Mouse (Mus musculus) thymus, postnatal 10 days (tissue): ENCODE data around the gene Whrn.

Experiments
- DNase-seq, 2 experiments: peaks; one replicate each; pipeline ENCODE4 v3.0.0; 2021; ENCODE audit warnings: low spot score in 2 of 2

Gene Whrn

DNA sequence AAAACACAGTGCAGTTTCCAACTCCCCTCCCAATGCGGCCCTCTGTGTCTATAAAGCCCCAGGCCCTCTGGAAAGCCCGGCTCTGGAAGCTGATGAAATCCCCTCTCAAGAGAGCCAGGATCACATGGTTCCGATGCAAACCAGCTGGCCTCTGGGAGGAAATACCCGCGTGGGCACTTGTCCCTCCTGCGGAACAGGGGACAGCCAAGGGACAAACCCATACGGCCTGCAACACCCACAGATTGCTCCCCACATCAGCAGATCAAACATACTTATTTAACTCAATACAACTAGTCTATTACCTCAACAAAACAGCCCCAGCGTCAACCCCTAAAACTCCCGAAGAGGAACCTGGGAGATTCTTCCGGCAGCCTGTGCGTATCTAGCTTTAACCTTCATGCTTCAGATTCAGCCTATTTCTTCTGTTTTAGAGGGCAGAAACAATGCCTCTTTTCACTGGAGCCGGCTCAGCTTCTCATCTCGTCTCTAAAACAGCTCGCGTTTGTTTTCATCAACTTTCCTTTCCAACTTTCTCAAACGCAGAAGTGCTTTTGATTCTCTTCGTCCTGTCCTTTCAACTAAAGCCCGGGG is 86.4 kb downstream of the Whrn start:
- DNase-seq = peak in 1 of 2 experiments; percentile 18

DNA sequence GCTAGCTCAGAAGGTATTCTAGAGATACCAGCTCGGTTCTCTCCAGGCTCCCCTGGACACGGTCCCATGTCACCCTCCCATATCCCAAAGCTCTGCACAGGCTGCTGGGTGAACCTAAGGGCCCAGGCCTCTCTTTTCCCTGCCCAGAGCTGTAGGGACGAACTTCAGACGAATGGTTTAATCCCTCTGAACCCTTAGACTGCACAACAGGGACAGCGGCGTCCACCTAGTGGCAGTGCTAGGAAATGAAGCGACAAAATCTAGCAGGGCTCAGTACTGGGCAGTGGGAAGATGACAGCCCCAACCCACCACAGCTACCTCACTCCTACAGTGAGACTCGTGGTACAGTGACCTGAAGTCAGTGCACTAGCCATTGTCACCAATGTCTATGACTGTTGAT is 87.1 kb downstream of the Whrn start:
- DNase-seq = peak; percentile 50 to 67

DNA sequence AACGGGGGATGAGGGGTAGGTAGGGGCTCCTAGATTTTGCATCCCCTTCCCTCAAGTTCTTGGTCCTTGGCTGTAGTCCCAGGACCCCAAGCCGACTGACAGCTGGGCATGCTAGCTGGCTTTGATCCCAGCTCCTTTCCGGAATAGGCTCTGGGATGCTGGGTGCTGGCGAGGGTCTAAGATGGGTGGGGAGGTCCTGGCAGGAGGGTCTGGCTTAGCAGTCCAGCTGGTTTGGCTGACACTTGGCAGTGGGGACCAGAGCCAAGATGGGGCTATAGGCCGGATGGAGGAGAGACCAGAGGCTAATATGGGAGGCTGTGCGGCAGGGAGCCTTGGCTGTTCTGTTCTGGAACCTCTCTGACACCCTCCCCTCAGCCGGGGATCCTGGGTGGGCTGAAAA is 87.5 kb downstream of the Whrn start:
- DNase-seq = peak in 1 of 2 experiments; percentile 28

DNA sequence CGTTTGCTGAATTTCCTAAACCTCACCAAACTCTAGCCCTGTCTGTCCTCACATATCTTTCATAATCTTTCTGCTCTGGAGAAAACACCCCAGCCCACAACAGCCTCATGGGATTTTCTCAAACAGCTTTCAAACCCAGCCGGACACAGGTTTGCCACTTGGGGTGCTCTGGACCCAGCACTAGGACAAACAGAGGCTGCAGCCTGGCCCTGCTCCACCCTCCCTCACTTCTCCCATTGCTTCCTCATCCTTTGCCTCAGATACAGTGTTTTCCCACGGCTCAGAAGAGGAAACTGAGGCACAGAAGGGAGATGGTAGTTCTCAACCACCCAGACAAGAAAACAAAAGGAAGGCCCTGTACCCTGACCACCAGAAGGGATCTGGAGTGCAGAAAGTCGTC is 90.1 kb downstream of the Whrn start:
- DNase-seq = no peak

DNA sequence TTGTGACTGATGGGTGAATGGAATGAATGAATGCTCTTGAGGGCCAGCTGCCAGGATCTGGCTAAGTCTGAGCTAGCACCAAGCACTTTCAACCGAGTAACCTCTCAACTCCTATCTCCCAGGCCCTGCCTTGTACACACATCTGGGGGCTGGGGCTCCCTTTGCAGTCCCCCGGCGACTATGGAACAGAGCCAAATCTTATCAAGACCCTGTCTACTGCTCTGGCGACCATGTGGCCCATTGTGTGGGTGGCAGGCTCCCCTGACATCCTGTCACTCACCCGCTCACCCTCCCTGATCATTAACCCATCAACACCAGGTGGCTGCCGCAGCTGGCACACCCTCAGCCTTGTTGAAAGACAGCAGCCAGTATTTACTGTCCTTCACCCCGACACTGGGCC is 90.7 kb downstream of the Whrn start:
- DNase-seq = peak; percentile 55 to 68

DNA sequence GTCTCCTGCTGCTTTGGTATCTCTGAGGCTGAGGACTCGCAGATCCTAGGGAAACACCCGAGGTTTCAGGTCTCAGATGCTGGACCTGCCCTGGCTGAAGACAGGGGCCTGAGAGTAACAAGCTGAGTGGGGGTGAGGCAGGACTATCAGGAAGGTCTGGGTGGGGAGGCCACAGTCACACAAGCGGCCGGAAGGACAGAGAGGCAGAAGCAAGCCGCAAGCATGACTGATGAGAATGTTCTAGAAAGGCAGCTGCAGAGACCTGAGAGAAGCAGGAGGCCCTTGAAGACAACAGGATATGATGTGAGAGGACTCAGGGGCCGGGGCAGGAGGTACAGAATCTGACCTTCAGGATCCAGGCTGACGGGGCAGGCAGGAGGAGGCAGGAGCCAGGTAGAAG is 91.6 kb downstream of the Whrn start:
- DNase-seq = peak; percentile 54 to 61

DNA sequence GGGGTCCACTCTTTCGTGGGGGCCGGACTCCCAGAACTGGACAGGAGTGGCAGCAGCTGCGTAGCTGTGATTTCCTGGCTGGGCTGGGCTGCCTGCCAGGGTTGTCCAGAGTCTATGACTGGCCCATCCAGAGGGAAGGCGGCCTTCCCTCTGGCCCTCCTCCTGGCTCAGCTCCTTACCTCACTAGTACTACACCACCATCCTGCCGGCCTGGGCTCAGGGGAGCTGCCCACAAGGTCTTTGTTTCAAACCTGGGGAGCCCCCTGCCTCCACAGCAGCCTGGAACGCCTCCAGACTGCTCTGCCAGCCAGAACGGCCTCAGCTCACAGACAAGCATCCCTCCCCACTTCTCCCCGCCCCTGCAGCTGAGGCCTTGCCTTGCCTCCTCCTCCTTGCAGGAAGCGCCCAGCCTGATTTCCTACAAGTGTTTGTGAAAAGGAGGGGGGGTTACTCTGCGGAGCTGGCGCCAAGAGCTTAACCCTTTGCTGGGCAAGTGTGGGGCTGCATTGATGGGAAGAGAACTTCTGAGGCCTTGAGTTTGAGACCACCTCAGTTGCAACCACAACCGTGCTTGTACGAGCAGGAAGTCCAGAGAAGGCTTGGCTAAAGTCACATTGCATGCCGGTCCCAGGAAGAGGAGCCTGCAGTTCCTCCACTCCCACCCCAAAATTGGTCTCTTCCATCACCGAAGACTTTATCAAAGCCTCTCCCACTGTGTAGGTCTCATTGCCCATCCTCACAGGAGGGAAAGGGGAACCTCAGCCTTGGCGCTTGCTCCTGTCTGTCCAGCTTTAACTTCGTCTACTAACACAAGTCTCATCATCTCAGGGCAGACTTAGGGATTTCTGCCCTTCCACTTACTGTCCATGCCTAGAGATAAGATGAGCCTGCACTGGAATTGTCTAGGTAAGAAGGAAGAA is 92.5 kb downstream of the Whrn start, which contains the start of gene Akna:
TSS of gene Akna (minus strand) at position 315 of the 920 bp plus-strand sequence.
- peak; percentile 84 for DNase-seq

DNA sequence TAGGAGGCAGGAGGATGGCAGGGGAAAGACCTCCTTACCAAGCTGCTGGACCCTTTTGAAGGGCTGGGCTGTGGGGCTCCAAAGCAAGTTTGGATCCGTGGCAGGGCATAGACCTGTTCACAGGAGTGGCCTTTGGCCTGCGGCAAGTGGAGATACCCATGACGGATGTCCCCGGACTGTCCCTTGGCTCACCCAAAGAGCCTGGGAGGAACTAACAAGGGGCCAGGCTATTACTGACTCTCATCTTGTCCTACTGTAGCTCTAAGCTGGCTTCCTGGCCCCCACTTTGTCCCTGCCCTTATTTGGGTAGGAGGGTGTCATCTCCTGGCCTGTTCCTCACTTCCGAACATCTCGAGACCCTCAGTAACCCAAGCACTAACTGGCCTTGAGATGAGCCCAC is 93.2 kb downstream of the Whrn start:
- DNase-seq = no peak

DNA sequence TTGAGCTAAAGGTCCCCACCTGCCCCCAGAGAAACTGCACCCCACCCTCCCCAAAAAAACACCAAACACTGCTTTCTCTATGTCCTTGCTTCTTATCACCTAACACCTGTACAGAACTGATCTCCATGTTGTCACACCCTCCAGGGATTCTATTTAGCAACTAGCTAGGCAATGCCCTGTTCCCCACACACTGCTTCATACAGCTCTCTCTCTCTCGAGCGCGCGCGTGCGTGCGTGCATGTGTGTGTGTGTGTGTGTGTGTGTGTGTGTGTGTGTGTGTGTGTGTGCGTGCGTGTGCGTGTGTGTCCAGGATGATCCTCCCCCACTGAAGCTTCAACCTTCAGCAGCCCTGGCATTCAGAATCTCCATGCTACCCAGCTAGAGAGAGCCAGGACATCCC is 93.7 kb downstream of the Whrn start:
- no peak for DNase-seq

DNA sequence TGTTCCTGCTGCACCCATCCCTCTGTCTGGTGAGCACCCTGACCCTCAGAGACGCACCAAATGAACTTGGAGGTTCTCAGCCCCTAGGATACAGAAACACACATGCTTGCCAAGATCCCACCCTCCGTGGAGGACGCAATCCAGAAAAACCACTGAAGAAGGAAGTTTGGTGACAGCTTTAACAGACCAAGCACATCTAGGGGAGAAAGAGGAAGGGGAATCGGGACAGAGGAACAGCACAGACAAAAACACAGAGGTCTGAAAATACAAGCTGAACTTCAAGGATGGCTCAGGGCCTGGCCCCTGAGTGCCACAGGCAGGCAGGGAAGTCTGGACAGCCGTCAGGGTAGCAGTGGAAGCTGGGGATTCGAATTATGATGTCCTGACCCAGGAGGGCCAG is 94.2 kb downstream of the Whrn start:
- DNase-seq = no peak

DNA sequence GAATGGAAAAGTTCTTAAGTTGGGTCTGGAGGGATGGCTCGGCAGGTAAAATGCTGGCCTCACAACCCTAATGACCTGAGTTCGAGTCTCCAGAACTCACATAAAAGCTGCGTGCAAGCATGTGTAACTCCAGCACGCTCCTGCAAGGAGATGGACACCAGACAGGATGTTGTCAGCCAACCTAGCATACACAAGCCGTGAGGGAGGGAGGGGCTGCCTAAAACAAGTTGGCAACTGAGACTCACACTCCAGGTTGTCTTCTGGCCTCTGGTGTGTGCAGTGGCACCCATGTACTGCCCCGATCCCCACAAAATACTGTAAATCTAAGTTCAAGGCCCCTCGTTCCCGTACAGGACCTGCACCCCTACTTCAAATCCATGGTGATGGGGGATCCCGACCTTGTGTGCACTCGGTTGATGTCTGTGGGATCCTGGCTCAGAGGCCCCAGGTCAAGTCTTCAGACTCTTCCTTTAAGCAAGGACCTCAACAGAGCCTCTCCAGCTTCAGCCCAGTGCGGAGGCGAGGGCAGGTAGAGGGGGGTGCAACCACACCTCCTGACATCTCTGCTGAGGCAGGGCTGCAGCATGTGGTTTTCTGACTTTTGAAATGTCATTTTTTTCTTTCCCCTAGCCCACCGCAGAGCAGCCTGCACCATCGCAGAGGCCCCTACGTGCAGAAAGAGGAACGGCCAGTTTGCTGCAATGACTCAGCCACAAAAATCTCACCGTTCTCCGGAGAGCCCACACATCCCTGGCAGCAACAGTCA is 95.1 kb downstream of the Whrn start:
- DNase-seq = peak; percentile 58

DNA sequence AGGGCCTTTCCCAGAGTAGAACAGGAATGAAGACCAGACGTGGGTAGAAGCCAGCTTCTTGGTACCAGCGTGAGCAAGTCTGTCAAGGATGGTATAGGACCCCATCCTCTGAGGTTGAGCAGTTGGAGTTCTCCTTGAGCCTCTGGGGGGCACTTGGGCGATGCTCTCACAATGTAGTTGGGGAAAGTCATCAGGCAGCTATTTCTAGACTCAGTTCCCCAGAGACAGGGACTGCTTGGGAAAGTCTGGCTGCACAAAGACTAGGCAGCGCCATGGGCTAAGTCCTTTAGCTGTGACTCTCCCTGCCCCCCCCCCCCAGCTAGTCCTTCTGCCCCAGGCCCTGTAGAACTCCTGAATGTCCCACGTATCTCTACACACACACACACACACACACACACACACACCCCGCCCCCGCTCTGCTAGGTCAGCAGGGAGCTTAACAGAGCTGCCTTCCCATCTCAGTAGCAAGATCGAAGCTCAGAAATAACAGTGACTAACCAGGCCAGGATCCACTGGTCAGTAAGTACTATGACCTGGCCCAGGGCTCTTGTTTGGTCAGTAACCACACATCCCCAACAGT is 96.0 kb downstream of the Whrn start:
- no peak for DNase-seq

DNA sequence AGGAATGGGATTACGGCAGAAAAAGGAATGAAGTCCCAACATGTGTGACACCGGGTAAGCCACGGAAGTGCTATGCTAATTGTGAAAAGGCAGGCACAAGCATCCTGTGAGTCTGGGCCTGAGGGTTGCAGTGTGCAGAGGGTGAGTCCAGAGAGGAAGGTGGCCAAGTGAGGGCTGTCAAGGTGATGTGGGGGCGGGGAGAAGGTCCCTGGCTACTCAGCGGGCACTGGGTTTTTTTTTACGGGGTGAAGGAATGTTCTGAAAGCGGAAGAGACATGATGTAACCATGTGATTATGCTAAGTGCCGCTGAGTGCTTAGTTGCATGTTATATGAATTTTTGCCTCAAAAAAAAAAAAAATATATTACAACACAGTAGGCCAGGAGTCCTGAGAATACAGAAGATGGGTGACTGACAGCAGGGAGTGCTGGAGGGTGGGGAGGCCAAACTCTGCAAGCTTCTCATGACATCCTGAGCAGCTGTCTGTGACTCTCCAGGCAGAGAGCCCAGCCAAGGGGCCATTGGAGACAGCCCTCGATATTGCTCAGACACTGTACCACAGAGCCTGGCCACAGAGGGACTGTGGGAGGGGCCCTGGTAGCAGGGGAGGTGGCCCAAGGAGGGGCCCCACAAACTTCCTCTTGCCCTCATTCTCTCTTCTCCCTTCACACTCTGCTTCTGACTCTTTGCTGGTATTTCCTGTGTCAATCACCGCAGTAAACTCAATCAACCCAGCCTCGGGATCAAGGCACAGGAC is 96.8 kb downstream of the Whrn start:
- DNase-seq = peak; percentile 36 to 41

DNA sequence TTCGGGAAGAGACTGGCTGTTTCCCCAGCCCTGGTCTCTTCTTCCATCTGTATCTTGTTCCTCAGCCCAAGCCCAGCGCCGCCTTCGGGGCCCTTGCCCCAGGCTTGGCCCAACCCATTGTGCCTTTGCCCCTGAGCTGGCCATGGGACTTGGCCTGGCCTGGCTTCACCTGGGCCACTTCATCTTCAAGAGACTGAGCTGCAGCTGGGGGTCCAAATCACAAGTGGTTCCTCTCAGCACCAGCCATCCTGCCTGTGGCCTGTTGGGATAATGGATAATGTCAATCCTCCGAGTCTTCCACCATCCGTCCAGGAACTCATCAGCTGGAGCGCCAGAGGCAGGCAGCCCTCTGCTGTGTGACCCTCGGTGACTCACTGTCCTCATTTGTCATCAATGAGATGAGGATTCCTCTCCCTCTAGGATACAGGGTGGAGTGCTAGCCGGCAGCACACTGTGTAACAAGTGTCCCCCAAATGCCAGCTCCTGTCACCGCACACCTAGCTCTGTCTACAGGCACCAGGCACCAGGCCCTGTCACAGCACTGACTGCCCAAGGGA is 97.7 kb downstream of the Whrn start:
- DNase-seq = no peak

DNA sequence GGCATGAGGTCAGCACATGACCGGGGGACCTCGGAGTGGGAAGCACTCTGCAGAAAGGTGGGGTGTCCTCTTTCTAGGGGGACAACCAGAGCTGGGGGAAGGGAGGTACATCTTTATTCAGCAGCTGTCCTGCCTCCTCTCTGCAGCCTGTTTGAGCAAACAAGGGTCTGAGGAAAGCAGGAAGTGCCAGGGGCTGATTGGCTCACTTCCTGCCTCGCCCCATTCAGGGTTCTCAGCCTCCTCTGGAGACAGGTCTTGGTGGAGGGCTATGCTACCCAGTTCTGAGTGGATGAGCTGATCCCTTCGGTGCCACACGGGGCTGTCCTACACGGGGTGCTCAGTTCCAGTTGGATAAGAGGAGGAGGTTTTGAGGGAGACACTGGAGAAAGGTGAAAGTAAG is 104.5 kb downstream of the Whrn start:
- DNase-seq = peak; percentile 60 to 61

DNA sequence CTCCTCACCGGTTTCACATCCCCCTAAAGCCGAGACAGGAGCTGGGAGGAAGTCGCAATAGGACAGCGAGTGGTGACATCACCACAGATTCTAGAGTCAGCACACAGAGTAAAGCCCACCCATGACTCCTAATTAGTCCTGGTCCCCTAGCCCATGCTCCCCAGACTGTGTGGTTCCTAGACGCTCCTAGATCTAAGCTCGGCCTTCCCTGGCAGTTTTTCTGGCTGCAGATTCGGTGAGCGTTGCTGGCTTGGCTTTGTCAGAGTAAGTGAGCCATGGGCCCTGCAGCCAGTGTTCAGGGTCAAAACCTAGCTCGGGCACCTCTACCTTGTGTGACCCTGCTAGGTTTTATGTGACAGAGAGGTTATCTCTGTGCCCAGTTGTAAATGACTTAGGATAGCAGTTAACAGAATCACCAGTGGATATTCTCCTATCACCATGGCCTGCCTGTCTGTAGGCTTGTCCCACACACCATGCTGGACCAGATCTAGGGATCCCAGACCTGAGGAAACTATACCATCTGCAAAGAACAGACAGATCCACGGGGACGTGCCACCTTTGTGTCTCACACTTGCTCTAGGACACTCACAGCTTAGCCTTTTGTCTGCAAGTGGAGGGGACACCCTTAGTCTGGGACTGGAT is 105.8 kb downstream of the Whrn start:
- no peak for DNase-seq

DNA sequence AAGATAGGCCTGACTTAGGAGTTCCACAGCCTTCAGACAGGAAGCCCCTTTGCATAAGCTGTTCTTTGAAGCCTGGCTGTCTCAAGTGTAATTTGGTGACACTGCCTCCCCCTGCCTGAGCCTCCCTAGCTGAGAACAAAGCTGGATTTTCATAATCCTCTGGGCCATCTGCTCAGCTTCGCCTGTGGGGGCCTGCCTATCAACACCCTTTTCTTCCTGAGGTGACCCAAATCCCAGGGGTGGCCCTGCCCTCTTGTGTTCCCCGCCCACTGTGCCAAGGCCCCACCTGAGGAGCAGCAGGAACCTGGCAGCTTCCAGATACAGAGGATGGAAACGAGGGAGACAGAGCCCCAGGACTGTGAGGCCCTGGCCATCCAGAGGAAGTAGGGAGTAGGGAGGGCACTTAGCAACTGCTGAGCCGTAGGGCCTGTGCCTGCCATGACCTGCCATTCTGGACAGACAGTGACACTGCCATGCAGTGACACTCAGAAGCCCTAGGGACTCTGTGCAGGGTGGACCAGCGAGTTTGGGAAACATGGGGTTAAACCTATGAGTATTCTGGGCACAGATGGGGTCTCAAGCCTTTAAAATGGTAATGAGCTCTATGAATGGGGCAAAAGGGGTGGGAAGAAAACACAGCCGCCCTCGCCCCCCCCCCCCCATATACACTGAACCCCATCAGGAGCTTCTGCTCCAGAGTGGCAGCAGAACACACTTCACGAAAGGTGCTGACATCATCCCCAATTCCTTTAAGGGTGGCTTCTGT is 106.5 kb downstream of the Whrn start:
- DNase-seq = peak; percentile 58 to 61

DNA sequence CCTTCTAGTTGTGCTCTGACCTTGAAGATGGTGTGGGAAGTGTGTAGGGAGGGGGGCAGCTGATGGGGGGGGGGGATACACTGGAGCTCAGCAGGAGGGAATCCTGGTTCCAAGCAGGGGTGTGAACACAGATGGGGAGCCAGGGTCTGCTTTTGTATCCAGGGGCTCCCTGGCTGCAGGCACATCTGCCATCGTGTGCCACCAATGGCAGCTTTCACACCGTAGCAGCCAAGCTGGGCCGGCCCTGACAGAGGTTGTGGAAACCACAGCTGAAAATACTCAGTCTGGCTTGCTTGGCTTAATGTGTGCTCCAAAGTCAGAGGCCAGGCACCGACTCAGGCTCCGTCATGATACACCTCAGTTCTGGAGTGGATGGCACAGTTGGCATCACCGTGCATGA is 107.8 kb downstream of the Whrn start:
- DNase-seq = no peak

DNA sequence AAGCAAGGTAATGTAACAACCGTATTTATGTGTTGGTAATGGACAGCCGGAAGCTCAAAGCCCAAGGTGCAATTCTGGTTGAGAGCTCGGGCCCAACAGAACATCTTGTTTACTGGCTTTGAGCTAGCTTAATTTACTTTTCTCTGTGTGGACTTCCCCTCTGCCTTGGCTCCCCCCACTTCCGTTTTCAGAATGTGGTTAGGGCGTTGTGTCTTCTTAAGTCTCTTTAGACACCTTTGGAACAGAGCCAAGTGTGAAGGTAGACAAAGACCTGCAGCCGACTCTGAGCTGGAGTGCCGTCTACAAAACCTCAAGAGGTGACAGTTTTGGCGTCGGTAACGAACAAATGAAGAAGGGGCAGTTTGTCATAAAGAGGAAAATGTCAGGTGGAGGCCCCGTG is 110.0 kb downstream of the Whrn start:
- DNase-seq = peak; percentile 79 to 88

DNA sequence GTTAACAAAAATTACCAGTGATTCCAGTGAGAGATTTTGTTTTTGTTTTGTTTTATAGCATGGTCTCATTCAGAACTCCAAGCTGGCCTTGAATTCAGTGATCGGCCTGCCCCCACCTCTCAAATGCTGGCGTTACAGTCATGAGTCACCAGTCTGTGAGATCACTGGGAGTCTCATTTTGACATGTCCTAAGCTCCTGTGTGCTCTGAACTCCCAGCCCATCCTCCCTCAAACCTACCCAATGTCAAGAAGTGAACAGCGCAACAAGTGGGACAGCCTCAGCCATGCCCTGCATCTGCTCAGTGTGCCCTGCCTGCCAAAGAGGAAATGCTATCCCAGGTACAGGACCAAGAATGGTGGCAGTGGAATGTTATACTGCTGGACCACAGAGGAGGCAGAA is 110.5 kb downstream of the Whrn start:
- DNase-seq = peak in 1 of 2 experiments; percentile 19
